Mouse (Mus musculus): Measurements from ENCODE around the gene Nol3.
"Not testable (repeated sequence)": the region's sequence is repeated elsewhere in the genome, so short reads cannot be mapped to it uniquely, and the experiment has no call there.

Nol3 gene

GRCm38 (mm10) chr8:105289805-105290460 is 14.0 kb downstream of the Nol3 start, which contains the start of gene 4931428F04Rik:
4931428F04Rik (minus strand) TSS chr8:105289864.
- peak; percentile 75 for DNase-seq (ENCODE audit: low spot score)

DNA sequence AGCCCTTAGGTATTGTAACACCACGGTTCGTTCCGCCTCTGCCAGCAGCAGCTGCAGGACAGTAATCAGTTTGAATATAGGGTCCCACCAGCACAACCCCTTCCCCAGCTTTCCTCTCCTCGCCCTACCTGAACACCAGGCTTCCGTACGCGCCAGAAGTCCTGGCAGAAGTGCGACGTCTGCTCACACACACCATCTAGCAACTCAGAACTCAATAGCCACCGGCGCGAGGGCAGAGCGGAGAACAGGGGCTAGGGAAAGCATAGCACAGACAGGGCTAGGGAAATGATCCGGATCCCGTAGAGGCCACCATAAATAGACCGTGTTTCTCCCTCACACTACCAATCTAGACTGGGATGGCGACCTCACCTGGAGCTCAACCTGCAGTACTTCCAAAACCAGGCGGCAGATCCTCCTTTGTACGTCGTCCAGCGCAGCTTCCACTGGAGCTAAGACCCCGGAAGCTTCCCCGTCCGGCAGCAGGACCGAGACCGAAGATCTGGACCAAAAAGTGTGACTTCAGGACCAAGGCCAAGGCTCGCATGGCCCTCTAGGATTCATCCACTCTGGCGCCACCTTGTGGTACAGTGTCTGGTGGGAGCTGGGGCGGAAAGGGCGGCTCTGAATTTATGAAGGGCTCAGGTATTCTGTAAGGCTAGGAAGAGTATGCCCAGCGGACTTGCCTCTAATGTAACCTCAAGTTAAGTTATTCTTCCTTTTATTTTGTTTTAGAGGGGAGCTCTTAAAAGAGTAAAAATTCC is 14.8 kb downstream of the Nol3 start:
- peak; percentile 99 for DNase-seq (ENCODE audit: low spot score)

DNA sequence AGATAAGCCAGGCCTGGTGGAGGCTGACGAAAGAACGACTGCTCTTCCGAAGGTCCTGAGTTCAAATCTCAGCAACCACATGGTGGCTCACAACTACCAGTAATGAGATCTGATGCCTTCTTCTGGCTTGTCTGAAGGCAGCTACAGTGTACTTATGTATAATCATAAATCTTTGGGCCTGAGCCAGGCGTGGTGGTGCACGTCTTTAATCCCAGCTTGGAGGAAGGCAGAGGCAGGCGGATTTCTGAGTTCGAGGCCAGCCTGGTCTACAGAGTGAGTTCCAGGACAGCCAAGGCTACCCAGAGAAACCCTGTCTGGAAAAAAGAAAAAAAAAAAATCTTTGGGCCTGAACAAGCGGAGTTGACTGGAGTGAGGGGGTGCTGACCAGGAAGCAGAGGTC is 15.4 kb downstream of the Nol3 start:
- DNase-seq (ENCODE audit: low spot score), result peak; percentile 39

GRCm38 (mm10) chr8:105291802-105292201 is 15.9 kb downstream of the Nol3 start:
- DNase-seq (ENCODE audit: low spot score), result not testable (repeated sequence)

- DNase-seq (ENCODE audit: low spot score), result no peak
Observed at GRCm38 (mm10) chr8:105292471-105292870, 16.5 kb downstream of the Nol3 start.

GRCm38 (mm10) chr8:105293405-105293804 is 17.5 kb downstream of the Nol3 start:
- DNase-seq (ENCODE audit: low spot score), result peak; percentile 47

GRCm38 (mm10) chr8:105294776-105295175 is 18.8 kb downstream of the Nol3 start:
- DNase-seq (ENCODE audit: low spot score), result no peak

- DNase-seq (ENCODE audit: low spot score), result no peak
Observed at GRCm38 (mm10) chr8:105295256-105295655, 19.3 kb downstream of the Nol3 start.

- peak; percentile 76 for DNase-seq (ENCODE audit: low spot score)
Observed at GRCm38 (mm10) chr8:105295895-105296573, 20.1 kb downstream of the Nol3 start, which contains the start of gene Exoc3l. Exoc3l (minus strand) TSS chr8:105296101.

DNA sequence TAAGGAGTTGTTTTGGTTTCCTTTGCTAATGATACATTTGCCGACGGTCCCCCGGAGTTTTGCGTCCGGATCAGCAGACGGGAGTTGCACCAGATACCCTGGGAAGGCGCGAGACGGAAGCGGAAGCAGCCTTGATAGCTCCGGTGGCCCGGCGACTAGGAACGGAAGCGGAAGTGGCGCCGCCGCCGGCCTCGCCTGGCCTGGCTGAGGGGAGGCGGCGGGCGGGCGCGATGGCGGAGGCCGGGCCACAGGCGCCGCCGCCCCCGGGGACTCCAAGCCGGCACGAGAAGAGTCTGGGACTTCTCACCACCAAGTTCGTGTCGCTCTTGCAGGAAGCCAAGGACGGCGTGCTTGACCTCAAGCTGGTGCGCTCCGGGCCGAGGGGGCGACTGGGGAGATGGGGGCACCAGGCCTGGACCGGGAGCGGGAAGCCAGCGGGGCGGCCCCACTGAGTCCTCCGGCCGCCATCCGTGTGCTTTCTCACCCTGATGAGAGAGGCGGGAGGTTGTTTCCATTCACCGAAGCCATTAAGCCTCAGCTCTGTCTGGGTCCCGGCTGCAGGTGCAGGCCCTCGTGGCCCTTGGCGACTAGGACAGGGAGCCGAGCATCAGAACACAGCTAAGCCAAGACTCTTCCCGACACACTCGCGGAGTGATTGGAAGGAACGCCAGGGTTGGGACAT is 21.7 kb downstream of the Nol3 start, which contains the start of gene E2f4:
E2f4 (plus strand) TSS at position 153 of the 682 bp plus-strand sequence.
- DNase-seq (ENCODE audit: low spot score), result peak; percentile 89

GRCm38 (mm10) chr8:105298351-105299252 is 22.7 kb downstream of the Nol3 start:
- no peak for DNase-seq (ENCODE audit: low spot score)

DNA sequence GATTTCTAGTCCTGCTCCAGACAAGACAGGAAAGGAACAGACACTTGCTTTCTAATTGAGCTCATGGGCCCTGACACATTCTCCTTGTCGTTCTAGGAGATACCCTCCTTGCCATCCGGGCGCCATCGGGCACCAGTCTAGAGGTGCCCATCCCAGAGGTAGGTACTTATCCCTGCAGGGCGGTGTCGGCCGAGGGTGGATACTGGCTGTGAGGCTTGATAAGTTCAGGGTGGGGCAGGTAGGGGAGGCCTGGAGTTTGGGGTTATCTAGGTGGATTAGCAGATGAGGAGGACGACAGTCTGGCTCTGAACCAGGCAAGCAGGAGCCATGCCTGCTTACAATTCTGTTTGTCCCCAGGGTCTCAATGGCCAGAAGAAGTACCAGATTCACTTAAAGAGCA is 24.0 kb downstream of the Nol3 start:
- DNase-seq (ENCODE audit: low spot score), result no peak

GRCm38 (mm10) chr8:105303396-105303795 is 27.5 kb downstream of the Nol3 start:
- DNase-seq (ENCODE audit: low spot score), result no peak

GRCm38 (mm10) chr8:105303874-105304273 is 27.9 kb downstream of the Nol3 start:
- DNase-seq (ENCODE audit: low spot score), result no peak

DNA sequence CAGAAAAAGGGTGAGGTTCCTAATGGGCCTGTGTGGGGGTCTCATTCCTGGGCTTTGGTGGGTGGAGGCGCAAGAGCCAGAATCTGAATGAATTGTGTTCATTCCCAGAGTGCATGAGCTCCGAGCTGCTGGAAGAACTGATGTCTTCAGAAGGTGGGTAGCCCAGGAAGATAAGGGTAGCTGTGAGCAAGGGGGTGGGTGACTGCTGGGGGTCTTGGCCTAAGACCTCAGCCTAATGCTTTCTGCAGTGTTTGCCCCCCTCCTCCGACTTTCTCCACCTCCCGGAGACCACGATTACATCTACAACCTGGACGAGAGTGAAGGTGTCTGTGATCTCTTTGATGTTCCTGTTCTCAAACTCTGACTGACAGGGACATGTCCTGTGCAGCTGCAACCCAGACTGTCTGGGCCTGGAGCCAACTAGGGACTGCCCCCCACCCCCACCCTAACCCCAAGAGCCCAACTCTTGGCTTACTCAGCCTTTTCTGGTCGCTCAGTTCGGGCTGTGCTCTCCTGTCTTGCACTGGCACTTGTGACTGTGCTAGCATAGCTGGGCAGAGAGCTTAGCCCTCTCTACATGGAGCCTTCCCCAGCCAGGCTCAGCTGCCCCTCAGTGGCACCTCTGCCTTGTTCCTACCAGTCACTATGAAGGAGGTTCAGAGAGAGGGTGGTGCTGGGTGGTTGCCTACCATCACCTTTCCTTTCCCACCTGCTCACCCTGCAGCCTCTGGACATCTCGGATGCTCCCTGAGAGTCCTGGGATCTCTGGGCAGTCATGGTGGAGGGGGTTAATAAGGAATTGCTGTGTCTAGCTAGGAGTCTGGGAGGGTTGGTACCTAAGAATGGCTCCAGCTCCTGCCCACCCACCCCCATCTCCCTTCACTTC is 28.6 kb downstream of the Nol3 start:
- DNase-seq (ENCODE audit: low spot score), result no peak

DNA sequence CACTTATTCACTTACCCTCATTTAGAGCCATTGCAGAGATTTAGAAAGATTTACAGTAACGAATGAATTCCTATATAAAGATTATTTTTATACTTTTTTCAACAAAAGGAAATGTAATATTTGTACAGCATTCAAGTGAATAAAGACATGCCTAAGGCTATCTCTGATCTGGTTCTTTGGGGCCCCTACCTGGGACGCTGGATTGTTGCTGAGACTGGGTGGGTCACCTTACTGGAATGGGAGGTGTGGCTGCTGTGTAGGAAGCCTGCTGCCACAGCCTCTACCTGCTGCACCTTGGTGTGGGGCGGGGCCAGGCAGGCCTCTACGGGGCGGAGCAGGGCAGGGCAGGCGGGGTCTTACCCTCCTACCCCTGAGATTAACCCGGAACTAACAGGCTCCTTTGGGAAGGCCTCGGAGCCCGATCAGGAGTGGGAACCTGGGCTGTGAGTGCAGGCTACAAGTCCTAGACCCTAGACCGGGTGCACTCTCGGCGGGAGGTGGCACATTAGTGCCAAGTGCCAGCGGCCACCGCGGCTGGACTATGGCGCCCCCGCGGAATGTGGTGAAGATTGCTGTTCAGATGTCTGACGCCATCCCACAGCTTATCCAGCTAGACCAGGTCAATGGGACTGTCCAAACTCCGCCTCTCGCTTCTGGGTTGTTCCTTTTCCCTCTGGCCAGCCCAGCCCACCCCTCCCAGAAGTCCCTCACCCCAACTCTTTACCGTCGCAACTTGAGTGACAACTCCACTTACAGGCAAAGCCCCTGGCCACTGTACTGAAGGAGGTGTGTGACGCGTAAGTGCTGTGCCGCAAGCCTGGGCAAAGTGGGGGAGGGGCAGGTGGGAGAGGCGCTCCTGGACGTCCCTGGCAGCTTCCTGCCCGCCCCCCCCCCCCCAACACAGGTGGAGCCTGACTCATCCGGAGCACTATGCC is 29.5 kb downstream of the Nol3 start, which contains the start of gene Elmo3:
Elmo3 (plus strand) TSS at position 391 of the 935 bp plus-strand sequence.
- peak; percentile 78 for DNase-seq (ENCODE audit: low spot score)

DNA sequence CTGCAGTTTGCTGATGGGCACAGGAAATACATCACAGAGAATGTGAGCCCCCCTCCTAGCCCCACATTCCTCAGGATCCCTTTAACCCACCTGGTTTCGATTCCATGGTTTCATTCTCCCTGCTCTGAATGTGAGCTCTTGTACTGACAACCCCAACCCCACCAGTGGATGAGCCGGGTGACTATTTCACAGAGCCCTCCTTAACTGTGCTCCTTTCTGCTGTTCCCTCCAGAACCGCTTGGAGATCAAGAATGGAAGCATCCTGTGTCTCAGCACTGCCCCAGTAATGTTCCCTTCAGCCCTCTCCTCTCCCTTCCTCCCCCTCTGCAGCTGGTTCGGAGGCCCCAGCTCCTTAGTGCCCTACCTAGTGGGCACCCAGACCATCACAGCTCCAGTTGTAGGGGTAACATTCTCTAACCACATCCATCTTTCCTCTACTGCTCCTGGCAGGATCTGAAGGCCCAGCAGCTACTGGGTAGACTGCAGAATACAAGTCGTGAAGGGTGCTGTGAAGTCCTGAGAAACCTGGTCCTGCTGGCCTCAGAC is 30.3 kb downstream of the Nol3 start:
- DNase-seq (ENCODE audit: low spot score), result no peak

DNA sequence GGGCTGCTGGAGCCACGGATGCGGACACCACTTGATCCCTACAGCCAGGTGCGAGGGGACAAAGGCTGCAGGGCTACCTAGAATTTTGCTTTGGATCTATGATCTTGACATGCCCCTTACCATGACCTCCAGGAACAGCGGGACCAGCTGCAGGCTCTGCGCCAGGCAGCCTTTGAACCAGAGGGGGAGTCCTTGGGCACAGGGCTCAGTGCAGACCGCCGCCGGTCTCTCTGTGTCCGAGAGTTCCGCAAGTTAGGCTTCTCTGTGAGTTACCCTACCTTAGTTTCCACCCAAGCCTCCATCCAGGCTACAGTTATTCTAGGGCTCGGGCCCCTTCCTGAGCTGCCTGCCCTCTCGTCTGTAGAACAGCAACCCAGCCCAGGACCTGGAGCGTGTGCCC is 31.7 kb downstream of the Nol3 start:
- DNase-seq (ENCODE audit: low spot score), result no peak

DNA sequence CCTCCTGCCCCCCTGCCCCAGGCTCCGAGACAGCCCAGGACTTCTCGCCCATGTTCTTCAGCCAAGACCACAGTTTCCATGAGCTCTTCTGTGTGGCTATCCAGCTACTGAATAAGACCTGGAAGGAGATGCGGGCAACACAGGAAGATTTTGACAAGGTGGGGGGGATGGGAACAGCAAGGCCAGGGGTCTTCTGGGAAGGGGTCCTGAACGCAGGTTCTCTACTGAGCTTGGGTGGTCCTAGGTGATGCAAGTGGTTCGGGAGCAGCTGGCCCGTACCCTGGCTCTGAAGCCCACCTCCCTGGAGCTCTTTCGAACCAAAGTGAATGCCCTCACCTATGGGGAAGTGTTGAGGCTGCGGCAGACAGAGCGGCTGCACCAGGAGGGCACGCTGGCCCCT is 32.5 kb downstream of the Nol3 start:
- DNase-seq (ENCODE audit: low spot score), result no peak

Data from testis, postnatal 10 days (tissue).